Mouse (Mus musculus) adrenal gland, adult 10 weeks (tissue): Measurements from ENCODE around the gene Gm4565. TPM values are rescaled to one million over a fixed set of nuclear protein-coding genes. Genes with fewer than 3 reads are reported as not detected.

Experiments
- polyA plus RNA-seq: library from polyadenylated mRNA; stranded (reverse); fragments of 350-450 nt; fragmentation: Illumina TruSeq; extraction: RNeasy Lipid Tissue Mini Kit (QIAGEN cat#74804); gene quantifications from one replicate; pipeline ENCODE4 v1.2.3, GENCODE M21; 2014; ENCODE audit warnings: low read depth, low replicate concordance

The Gm4565 gene
- not detected for polyA plus RNA-seq

DNA sequence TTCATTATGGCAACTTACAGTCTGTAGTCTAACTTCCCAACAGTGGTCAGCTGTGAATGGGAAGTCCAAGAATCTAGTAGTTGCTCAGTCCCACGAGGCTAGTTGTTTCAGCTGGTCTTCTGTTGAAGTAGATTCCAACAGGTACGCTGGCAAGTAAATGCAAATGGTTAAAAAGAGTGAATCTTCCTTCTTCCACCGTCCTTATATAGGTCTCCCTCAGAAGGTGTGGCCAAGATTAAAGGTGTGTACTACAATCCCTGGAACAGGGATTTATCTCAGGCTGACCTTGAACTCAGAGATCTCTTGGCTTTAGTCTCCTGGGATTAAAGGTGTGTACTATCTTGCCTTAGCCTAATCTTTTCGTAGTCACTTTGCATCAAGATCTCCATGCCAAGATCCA is at the start of gene Gm4565:
Gm4565 (minus strand) TSS at position 101 of the 400 bp plus-strand sequence.

DNA sequence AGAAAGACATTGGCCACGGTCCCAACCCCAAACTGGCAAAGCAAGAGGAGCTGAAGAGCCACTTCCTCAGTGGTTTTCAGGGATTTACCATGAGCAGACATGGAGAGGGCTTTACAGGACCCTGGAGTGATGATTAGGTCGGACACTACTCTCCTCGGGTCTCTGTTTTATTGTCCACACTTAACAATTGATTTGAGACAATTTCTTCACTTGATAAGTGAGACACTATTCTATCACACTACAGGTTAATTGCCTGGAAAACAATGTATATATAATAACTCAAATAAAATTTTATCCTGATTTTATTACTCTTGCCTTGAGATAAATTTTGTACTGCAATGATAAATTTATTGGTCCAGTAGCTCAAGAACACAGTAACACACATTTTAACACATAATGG is 22.7 kb downstream of the Gm4565 start, which contains the start of gene Gm4201:
Gm4201 (minus strand) TSS at position 101 of the 400 bp plus-strand sequence.

DNA sequence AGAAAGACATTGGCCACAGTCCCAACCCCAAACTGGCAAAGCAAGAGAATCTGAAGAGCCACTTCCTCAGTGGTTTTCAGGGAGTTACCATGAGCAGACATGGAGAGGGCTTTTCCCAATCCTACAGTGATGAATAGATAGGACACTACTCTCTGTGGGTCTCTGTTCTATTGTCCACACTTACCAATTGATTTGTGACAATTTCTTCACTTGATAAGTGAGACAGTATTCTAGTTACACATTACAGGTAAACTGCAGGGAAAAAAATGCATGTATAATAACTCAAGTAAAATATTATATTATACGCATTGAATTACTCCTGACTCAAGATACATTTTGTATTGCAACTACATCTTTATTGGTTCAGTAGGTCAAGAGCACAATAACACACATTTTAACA is 53.1 kb downstream of the Gm4565 start, which contains the start of gene Gm8677:
Gm8677 (minus strand) TSS at position 101 of the 400 bp plus-strand sequence.

Other genes with a start within 250 kb of the Gm4565 start
- gene Gm8660, start 217.1 kb downstream of the Gm4565 start, polyA plus RNA-seq = not detected
- not detected for gene Vmn1r148, start 174.5 kb downstream of the Gm4565 start, polyA plus RNA-seq
- gene Vmn1r149, start 149.9 kb downstream of the Gm4565 start, polyA plus RNA-seq = not detected
- not detected for gene Gm10665, start 124.1 kb downstream of the Gm4565 start, polyA plus RNA-seq
- gene Vmn1r151, start 88.4 kb downstream of the Gm4565 start, polyA plus RNA-seq = not detected
- gene Vmn1r152, start 65.2 kb downstream of the Gm4565 start, polyA plus RNA-seq = not detected
- gene Gm8677, start 53.2 kb downstream of the Gm4565 start, polyA plus RNA-seq = not detected
- gene Gm4201, start 22.8 kb downstream of the Gm4565 start, polyA plus RNA-seq = not detected
- not detected for gene Vmn1r155, start 69.9 kb upstream of the Gm4565 start, polyA plus RNA-seq
- gene Gm8693, start 104.2 kb upstream of the Gm4565 start, polyA plus RNA-seq = not detected
- gene Gm4567, start 131.6 kb upstream of the Gm4565 start, polyA plus RNA-seq = not detected
- gene Vmn1r157, start 173.6 kb upstream of the Gm4565 start, polyA plus RNA-seq = not detected
- not detected for gene Vmn1r158, start 202.7 kb upstream of the Gm4565 start, polyA plus RNA-seq